Mouse (Mus musculus) splenic B cell, adult 2 months (primary cell): ENCODE data around the gene Cog6.
A peak's percentile ranks its signal among the peaks of the same experiment; 100 is the strongest.

Source experiments
- DNase-seq: peaks from one replicate; pipeline ENCODE4 v3.0.0-alpha.2; 2011; ENCODE audit warnings: low read depth, low spot score
- H3K27me3 ChIP-seq: 2 replicates; pipeline ENCODE4 v1.6.1; 2012; ENCODE audit warnings: mild to moderate bottlenecking, low read length, moderate library complexity, mixed read lengths; ENCODE audit not compliant: control insufficient read depth, poor library complexity, insufficient read depth, severe bottlenecking
- H3K36me3 ChIP-seq: 2 replicates; pipeline ENCODE4 v1.6.1; 2012; ENCODE audit warnings: mild to moderate bottlenecking, low read length, moderate library complexity, mixed read lengths; ENCODE audit not compliant: control insufficient read depth, poor library complexity, insufficient read depth, severe bottlenecking

Cog6 gene

DNA sequence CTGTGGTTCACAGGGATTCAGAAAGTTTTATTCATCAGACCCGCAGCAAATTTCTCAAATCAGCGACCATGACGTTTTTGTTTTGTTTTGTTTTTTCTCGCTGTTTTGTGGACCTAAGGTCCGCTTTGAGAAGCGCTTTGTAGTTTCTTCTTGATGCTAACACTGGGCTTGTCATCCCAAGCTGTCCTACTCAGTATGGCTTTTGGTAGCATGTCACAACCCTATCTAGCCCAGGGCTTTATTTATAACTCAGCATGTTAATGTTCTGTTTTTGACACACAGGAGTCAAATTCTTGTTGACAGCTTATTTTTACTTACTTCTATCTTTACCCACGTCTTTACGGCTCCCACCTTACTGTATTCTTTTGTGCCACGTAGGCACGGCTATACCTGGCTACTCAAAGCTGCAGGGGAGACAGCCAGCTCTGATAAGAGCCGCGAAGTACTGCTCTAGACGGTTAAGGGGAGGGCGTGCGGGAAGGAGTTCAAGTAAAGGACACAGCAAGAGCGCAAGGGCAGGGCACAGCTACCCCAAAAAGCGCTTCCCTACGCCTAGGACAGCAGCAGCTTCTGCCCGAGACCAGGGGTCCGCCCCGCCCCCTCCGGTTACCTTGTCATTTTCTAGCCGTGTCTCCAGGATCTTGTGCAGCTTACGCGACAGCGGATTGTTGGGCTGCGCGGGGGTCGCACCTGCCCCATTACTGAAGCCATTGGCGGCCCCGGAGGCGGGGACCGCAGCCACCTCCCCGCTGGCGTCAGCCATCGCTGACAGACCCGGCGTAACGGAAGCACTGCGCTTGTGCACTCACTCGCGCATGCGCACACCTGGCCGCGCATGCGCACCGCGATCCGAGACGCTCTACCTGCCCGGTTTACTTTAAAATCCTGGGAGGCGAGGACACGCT is at the start of gene Cog6:
TSS of gene Cog6 (minus strand) at position 802 of the 905 bp plus-strand sequence.
- H3K27me3 ChIP-seq, result no peaks in the 10 kb centered on the region; the same call in 1 of the 2 replicates
- DNase-seq, result peak; percentile 94
- H3K36me3 ChIP-seq, result peaks cover 3% of the 10 kb centered on the region; the same call in 1 of the 2 replicates

- no peaks in the 10 kb centered on the region for H3K36me3 ChIP-seq
- no peaks in the 10 kb centered on the region for H3K27me3 ChIP-seq
- DNase-seq, result no peak
Measured at GRCm38 (mm10) chr3:53066095-53066372, 49.0 kb upstream of the Cog6 start.

GRCm38 (mm10) chr3:53065267-53066094 is 48.4 kb upstream of the Cog6 start:
- H3K27me3 ChIP-seq, result no peaks in the 10 kb centered on the region
- H3K36me3 ChIP-seq, result no peaks in the 10 kb centered on the region
- no peak for DNase-seq

- DNase-seq, result no peak
- H3K36me3 ChIP-seq, result no peaks in the 10 kb centered on the region
- H3K27me3 ChIP-seq, result no peaks in the 10 kb centered on the region
Measured at GRCm38 (mm10) chr3:53063423-53064147, 46.5 kb upstream of the Cog6 start.

DNA sequence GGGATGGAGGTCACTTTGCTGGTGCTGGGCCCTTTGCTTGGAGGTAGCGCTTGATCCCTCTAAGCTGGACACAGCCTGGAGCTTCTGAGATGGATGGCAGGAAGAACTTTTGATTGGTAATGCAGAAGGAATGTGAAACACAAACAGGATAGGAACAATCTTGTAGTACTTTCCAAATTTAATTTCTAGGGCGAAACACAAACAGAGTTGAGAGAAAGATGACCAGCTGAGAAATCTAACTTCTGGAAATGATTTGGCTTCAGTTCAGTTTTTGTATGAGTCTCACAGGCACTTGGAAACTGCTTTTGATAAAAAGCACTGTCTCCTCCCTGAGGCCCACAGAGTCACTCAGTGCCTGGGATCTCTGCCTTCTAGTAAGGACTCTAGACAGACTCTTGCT is 42.9 kb upstream of the Cog6 start:
- Histone ChIP-seq H3K27me3 (no peaks in the 10 kb centered on the region; the same call in 1 of the 2 replicates), H3K36me3 (no peaks in the 10 kb centered on the region)
- no peak for DNase-seq

GRCm38 (mm10) chr3:53056430-53056829 is 39.4 kb upstream of the Cog6 start:
- DNase-seq, result no peak
- H3K27me3 ChIP-seq, result no peaks in the 10 kb centered on the region; the same call in none of the 2 replicates
- H3K36me3 ChIP-seq, result no peaks in the 10 kb centered on the region

DNA sequence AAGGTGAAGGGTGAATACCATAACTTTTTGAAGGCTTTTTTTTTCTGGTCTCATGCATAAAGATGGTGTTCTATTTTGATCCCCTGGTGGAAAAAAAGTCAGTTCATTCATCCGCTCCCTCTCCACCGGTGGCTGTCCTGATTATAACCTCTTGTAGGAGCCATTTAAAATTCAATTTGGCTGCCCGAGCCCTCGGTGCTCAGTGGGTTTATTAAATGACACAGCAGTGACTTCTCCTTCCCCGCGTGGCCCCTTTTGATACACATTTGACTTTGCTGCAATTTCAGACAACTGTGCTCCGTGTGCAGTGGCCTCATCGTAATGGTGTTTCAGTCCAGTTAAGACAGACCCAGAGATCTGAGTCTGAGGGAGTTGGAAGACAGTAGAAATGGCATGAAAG is 35.3 kb upstream of the Cog6 start:
- no peaks in the 10 kb centered on the region; the same call in none of the 2 replicates for H3K27me3 ChIP-seq
- no peaks in the 10 kb centered on the region for H3K36me3 ChIP-seq
- no peak for DNase-seq

DNA sequence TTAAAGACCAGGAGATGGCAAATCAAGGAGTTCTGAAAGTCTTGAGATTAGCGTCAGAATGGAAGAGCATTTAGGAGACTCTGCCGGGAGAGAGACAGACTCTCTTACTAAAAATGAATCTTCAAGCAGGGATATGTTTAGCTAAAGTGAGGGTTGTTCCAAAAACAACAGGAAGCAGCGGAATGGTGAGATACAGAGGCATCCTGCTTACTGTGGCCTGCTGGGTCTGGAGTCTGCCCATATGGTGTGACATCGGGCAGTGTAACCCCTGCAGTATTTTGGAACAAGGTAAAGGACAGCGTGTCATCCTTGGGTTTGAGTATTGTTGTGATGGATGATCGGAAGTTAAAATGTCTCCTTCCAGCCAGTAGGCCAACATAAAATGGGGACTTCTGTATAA is 29.3 kb upstream of the Cog6 start:
- no peak for DNase-seq
- Histone ChIP-seq H3K36me3 (no peaks in the 10 kb centered on the region), H3K27me3 (0 out of 2 replicates have a peak, but pooled peaks cover 2% of the 10 kb centered on the region)

DNA sequence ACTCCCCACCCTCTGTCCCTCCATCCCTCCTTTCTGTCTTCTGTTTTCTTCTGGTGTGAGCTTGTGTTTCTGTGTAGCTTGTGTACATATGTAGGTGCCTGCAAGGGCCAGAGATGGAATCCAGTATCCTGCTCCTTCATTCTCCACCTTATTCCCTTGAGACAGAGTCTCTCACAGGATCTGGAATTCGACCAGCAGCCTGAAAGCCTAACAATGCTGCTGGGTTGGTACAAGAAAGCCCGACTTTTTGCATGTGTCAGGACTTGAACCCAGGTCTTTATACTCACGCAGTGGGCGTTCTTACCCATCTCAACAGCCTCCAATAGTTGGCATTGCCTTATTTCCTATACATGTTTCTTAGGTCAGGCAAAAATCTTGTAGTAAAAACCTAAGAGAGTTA is 28.7 kb upstream of the Cog6 start:
- H3K27me3 ChIP-seq, result 0 out of 2 replicates have a peak, but pooled peaks cover 2% of the 10 kb centered on the region

GRCm38 (mm10) chr3:53044682-53045299 is 27.8 kb upstream of the Cog6 start:
- Histone ChIP-seq H3K36me3 (no peaks in the 10 kb centered on the region), H3K27me3 (0 out of 2 replicates have a peak, but pooled peaks cover 2% of the 10 kb centered on the region)
- DNase-seq, result no peak

More for the DNA sequence above, 28.7 kb upstream of the Cog6 start:
- DNase-seq, result no peak
- no peaks in the 10 kb centered on the region for H3K36me3 ChIP-seq

DNA sequence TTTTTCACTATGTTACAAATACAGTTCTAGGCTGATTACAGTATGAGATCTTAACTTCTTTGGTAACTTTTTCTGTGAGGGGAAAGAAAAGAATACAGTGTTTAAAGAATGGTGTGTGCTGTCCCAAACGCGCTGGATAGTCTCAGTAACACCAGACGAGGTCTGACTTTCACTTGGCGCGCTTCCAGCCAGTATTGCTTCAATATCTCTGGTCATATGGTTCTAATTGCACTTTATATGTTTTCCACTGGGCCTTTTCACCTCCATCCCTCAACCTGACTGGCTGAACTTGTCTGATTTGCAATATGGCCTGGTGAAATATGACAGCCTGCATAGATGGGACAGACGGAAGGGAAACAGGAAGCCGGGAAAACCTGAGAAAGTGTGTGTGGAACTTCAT is 27.2 kb upstream of the Cog6 start:
- Histone ChIP-seq H3K36me3 (no peaks in the 10 kb centered on the region), H3K27me3 (0 out of 2 replicates have a peak, but pooled peaks cover 2% of the 10 kb centered on the region)
- no peak for DNase-seq

GRCm38 (mm10) chr3:53043206-53043780 is 26.3 kb upstream of the Cog6 start:
- no peak for DNase-seq
- no peaks in the 10 kb centered on the region for H3K36me3 ChIP-seq
- H3K27me3 ChIP-seq, result 0 out of 2 replicates have a peak, but pooled peaks cover 2% of the 10 kb centered on the region

DNA sequence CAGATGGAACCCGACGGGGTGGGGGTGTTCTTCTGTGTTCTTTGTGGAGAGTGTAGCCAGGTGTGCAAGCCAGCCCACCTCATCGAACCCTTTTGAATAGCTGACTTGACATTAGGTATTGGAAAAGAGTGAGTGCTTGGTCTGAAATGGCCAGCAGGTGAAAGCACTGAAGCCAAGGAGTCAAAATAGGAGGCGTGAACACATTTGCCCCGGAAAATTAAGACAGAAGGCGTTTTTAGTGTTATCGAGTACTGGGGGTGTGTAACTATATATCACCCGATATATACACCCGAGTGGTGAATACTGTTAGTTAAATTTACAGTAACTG is 25.2 kb upstream of the Cog6 start:
- Histone ChIP-seq H3K27me3 (0 out of 2 replicates have a peak, but pooled peaks cover 2% of the 10 kb centered on the region), H3K36me3 (no peaks in the 10 kb centered on the region)
- no peak for DNase-seq
